Mouse (Mus musculus) G1E (cell line): ENCODE results near the gene Entpd2.

Experiments
- CTCF ChIP-seq: IDR thresholded peaks from 2 replicates; pipeline ENCODE4 v1.5.1; 2012; ENCODE audit warnings: low read depth, low read length, inconsistent platforms, mixed read lengths
- GATA2 ChIP-seq: IDR thresholded peaks from 2 replicates; pipeline ENCODE4 v1.6.1; 2012; ENCODE audit warnings: low read depth, low read length, inconsistent platforms, borderline replicate concordance

GRCm38 (mm10) chr2:25355419-25356066 lies 40.1 kb upstream of the Entpd2 start:
- TF ChIP-seq CTCF, result no peak
- no peak for TF ChIP-seq GATA2
